Mouse (Mus musculus) brain, embryonic 14.5 days (tissue): ENCODE data around the gene Wbp1.

Experiments used
- CTCF ChIP-seq: fragments of 200-500 bp; IDR thresholded peaks from 2 replicates; pipeline ENCODE4 v1.5.1; 2012; ENCODE audit warnings: inconsistent platforms, mild to moderate bottlenecking, moderate library complexity, borderline replicate concordance; ENCODE audit not compliant: insufficient read depth, insufficient read length; ENCODE audit errors: extremely low read depth
- POLR2A ChIP-seq: fragments of 200-500 bp; IDR thresholded peaks from 2 replicates; pipeline ENCODE4 v1.6.1; 2012; ENCODE audit warnings: mild to moderate bottlenecking, inconsistent platforms, borderline replicate concordance; ENCODE audit not compliant: poor library complexity, insufficient read depth, insufficient read length, severe bottlenecking; ENCODE audit errors: extremely low read depth

GRCm38 (mm10) chr6:83147280-83147679, 25.9 kb upstream of the Wbp1 start:
- TF ChIP-seq CTCF, result no peak
- TF ChIP-seq POLR2A, result no peak
